Mouse (Mus musculus) cerebellum, adult 9-11 months (tissue): ENCODE measurements at regions not wholly inside any gene's neighbourhood (a gene's known extent, or its start where the extent isn't known, plus 50 kb on each side); places are given as distances from the start of the nearest gene placed in this dataset.

Experiments
- DNase-seq: peaks from one replicate; pipeline ENCODE4 v3.0.0; 2022

DNA sequence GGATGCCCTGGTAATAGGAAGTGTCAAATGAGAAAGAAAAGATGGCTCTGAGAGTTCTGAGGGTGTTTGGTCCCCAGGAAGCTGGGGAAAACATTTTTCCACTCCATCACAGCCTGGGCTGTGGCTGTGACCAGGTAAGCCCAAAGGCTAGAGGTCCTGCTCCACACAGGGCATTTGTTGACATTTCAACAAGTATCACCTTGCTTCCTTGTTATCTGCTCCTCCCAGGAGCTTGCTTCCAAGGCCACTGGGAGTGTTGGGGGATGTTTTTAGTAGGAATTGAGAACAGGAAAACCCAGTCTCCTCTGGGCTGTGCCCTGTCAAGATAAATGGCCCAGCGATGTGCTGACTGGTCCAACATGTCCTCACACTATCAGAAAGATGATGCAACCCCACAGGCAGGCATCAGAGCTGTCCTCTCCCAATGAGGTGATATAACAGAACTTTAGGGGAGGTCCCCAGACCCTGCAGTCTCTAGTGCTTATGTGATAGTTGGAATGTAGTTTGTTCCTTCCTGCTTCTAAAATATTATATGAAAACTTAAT lies 137.1 kb downstream of the Ets2 start:
- DNase-seq: no peak

DNA sequence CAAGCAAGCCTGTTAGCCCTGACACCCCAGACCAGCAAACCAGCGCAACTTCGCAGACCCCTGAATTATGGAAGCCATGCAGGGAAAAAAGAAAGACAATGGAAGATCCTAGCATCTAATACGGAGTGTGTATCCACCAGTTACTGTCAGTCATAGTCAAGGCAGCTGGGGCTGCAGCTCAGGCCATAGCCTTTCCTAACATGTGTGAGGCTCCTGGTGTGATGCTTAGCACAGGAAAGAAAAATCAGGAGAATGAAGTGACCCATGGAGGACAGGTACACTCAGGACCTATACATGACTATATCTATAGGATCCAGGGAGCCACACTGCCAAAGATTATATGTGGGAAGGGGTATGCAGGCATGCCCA lies 136.6 kb downstream of the Ets2 start:
- no peak for DNase-seq

DNA sequence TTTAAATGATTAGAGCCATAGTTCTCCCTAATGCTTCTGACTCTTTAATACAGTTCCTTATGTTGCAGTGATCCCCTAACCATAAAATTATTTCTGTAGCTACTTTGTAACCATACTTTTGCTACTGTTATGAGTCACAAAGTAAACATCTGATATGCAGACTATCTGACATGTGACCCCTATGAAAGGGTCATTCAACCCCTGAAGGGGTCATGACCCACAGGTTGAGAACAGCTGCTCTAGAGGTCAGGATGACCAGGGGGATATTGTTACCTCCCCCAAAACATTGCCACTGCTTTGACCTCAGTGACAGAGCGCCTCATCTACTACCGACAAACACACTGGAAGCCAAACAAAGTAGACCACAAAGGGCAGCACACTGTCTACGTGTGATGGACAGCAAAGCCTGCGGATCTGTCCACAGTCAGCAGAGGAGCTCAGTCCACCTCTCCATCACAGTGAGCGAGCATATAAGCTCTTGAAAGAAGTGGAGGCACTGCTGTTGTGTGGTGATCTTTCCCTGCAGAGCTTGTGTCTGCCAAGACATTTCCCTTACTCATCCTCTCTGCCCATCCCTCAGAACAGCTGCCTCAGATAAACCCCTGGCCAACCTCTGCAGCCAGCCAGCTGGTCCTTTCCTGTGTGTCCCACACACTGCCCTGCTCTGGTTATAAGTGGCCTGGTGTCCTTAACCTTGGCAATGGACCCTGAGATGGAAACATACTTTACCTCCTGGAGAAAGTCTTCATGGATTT lies 136.0 kb downstream of the Ets2 start:
- DNase-seq: no peak

DNA sequence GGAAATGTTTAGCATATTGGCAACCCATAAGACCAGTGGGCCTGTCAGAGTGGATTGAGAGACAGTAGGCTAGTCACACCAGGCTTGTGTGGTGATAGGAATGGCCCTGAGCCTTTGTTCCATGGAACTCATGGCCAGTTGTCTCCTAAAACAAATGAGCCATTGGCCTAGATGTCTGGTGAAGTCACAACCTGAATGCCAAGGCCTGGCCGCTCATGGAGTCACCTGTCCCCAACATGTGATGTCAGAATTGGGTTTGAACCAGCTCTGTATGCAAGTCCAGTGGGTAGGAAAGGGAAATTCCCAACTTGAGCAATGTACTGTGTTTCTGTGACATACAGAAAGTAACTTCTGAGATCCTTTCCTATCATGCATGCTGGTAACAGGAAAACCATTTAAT lies 134.1 kb downstream of the Ets2 start:
- DNase-seq: no peak

DNA sequence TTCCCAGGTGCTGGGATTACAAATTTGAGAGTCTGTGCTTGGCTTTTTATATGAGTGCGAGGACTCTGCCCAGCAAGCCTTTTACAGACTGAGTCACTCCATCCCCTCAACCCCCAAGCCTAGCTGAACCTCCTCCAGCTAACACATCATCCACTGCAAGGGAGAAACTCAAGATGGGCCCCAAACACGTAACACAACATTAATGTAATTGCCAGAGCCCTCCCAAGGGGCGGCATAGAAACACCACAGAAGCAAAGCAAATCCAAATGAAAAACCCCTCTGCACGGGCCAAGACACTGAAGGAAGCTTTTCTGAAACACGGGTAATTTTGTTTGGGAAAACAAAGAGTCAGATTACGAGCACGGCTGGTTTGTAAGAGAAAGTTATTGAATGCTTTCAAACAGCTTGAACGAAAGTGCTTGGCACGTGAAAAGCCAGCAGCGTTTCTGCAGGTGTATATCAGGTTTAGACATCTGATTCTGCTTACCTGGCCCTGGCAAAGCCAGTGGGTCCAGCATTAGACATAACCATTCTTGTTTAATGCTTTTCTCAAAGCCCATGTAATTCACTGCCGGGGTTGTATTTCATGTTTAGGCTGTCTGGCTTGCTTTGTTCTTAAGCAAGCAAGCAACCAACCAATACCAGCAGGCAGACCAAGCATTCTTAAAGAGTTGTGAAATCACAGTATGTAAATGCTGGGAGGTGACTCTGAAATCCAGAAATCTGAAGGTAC lies 132.8 kb downstream of the Ets2 start:
- no peak for DNase-seq

DNA sequence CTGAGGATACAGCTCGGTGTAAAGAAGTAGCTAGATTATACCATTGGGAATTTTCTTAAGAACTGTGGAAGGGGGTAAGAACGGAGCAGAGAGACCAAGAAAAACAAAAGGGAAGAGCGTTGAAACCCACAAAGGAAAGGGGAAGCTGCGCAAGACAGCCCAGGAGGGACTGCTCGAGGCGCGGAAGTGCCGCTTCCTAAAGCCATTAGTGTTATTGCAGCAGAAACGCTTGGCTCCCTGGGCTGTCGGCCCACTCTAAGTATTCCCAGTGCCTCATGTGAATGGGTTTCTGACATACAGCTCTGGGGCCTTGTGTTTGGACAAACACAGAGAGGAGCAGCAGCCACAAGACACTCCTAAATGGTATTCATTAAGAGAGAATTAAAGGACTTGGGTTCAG lies 131.6 kb downstream of the Ets2 start:
- DNase-seq: no peak

DNA sequence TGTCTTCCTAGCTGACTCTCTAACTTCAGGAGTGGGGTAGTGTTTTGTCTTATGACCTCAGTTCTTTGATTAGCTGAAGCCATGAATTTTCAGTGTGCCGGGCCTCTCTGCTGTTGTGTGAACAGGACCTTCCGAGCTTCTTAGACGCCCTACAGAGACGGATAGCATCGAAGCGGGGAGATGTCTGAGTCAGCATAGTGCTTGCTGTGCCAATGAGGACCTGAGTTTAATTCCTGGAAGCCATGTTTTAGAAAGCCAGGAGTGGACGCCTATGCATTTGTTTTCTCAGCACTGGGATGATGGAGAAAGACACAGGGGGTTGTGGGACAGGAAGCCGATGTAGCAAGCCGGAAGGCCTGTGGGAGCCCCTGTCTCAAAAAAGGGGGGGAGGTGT lies 130.5 kb downstream of the Ets2 start:
- DNase-seq: no peak

- no peak for DNase-seq
Observed at GRCm38 (mm10) chr16:95831566-95832345, 129.9 kb downstream of the Ets2 start.

GRCm38 (mm10) chr16:95827402-95827737 lies 125.5 kb downstream of the Ets2 start:
- DNase-seq: no peak

GRCm38 (mm10) chr16:95826681-95827401 lies 125.0 kb downstream of the Ets2 start:
- DNase-seq: no peak

GRCm38 (mm10) chr16:95825723-95826122 lies 123.8 kb downstream of the Ets2 start:
- no peak for DNase-seq

- DNase-seq: peak; percentile 73
Observed at GRCm38 (mm10) chr16:95824720-95825534, 123.1 kb downstream of the Ets2 start.

DNA sequence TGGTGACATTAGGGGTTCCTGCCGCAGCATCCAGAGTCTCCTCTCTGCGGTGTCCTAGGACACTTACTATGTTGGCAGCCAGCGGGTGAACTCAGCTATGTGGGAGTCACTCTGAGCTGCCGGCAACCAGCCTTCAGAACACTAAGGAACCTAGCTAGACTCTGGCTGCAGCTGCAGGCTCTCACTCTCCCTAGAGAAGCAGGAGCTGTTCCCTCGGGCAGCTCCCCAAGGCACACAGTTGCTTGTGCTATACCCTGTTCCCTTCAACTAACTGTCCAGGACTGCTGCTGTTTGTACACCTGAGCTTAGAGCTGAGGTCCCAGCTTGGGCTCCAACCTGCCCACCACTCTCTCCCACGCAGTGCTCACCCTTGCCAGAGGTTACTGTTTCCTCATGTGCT lies 121.9 kb downstream of the Ets2 start:
- no peak for DNase-seq

GRCm38 (mm10) chr16:95821080-95821479 lies 119.2 kb downstream of the Ets2 start:
- no peak for DNase-seq

DNA sequence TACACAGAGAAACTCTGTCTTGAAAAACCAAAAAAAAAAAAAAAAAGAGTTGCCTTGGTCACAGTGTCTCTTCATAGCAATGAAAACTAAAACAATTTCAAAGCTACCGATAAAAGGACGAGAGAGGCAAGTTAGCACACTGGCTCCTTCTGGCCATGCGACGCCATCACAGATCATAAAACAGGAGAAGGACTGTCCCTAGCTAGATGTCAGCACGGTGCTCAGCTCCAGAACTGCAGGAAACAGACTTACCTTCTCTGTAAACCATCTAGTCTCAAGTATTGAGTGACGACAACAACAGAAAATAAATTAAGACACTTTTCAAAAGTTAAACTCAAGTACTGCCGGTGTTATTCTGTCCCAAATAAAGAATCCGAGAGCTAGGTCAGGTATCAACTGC lies 118.7 kb downstream of the Ets2 start:
- DNase-seq: no peak

DNA sequence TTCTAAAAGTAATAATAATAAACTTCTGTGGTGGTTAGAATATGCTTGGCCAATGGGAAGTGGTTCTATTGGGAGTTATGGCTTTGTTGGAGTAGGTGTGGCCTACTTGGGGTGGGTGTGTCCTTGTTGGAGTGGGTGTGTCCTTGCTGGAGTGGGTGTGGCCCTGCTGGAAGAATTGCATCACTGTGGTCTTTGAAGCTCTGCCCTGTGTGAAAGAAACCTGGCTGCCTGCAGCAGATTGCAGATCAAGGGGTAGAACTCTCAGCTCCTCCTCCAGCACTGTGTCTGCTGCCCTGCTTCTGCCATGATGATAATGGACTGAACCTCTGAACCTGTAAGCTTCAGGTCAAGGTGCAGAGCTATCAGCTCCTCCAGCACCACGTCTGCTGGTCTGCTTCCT lies 118.1 kb downstream of the Ets2 start:
- DNase-seq: no peak

DNA sequence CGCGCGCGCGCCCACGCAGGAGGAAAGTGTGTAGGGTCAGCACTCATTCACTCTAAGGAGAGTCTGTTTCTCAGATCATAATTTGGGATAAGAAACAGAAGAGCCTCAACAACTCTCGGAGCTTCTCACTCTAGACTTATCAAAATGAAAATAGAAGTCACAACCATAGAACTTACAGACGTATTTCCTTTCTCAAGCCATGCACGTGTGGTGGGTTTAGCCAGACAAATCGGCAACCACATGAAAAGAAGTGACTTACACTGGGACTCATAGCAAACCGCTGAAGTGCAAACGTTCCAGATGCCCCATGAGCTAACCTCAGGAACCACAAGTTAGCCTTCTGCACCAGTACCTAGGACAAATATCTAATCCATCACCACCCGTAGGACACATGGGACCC lies 114.1 kb downstream of the Ets2 start:
- DNase-seq: no peak

DNA sequence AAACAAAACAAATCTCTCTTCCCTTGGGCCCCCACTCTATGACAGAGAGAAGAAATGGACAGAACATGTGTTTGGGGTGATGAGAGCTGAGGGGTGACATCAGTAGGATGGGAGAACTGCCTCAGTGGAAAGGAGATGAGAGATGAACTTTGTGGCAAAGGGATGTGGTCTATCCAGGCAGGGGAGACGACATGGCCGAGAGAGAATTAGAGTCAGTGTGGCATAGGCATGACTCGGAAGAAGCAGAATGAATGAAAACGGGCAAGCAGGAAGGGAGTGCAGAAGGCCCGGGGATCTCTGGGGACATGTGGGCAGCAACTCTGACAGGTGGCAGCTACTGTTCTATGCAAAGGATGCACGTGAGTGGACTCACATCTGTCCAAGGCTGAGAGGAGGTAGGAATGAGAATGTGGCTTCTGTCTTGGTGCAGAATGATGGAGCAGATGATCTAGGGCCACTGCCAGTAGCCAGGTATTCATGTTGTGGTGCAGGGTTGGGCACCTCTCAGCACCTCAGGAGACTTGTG lies 113.4 kb downstream of the Ets2 start:
- DNase-seq: no peak

- DNase-seq: peak; percentile 48
Observed at GRCm38 (mm10) chr16:95814513-95815118, 112.7 kb downstream of the Ets2 start.

GRCm38 (mm10) chr16:95811092-95811491 lies 109.2 kb downstream of the Ets2 start:
- DNase-seq: no peak

GRCm38 (mm10) chr16:95809127-95809876 lies 107.4 kb downstream of the Ets2 start:
- DNase-seq: no peak
